Mouse (Mus musculus): ENCODE data around the gene Hspa12b.

- TF ChIP-seq GATA1 (IDR thresholded peaks at IDR 0.05; ENCODE audit: borderline replicate concordance, low read length) (no peak), FLI1 (IDR thresholded peaks at IDR 0.05; ENCODE audit: low read length) (no peak)
Measured at GRCm38 (mm10) chr2:131084206-131084605, 42.9 kb upstream of the Hspa12b start.

Data from megakaryocyte, embryonic 14.5 days (primary cell).